Mouse (Mus musculus) retina, adult 2 months (tissue): Measurements from ENCODE around the gene Jph4.
A peak's percentile ranks its signal among the peaks of the same experiment; 100 is the strongest.

Source experiments
- DNase-seq: peaks from one replicate; pipeline ENCODE4 v3.0.0-alpha.2; 2012; ENCODE audit warnings: low read depth, low spot score

The Jph4 gene

DNA sequence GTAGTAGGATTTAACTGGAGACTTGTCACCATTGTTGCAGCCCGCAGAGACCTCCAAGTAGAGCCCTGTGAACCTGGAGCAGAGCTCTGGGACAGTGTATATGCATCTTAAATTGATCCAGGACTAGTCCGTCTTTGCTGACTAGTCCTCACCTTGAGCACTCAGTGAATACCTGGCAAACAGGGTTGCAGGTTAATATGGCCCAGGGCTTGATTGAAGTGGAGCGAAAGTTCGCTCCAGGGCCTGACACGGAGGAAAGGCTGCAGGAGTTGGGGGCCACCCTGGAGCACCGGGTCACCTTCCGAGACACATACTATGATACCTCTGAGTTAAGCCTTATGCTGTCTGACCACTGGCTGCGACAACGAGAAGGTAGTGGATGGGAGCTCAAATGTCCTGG lies 21.5 kb downstream of the Jph4 start:
- DNase-seq = no peak

DNA sequence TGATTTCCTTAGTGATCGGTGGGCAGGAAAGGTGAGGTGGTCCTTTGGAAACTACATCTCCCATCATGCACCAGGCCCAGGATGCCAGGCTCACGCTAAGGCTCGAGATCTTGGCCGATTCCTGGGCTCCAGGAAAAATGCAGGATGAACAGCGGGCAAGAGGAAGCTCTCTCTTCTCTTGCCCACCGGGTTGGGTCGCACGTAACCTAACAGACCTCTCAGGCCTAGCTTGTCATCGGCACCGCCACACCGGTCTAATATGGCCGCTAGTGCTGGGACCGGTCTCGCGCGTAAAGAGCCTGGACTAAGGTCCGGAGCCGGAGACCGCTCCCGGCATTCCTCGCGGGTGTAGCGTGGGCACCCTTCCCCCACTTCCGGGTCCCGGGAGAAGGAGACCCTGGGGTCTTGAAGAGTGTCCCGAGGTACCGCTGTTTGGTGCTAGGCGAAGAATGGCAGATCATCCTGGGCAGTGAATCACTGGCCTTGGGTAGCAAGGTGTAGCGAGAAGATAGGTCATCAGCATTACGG lies 22.0 kb downstream of the Jph4 start, which contains the start of gene Thtpa:
TSS of gene Thtpa (plus strand) at position 81 of the 528 bp plus-strand sequence.
- peak; percentile 69 for DNase-seq

DNA sequence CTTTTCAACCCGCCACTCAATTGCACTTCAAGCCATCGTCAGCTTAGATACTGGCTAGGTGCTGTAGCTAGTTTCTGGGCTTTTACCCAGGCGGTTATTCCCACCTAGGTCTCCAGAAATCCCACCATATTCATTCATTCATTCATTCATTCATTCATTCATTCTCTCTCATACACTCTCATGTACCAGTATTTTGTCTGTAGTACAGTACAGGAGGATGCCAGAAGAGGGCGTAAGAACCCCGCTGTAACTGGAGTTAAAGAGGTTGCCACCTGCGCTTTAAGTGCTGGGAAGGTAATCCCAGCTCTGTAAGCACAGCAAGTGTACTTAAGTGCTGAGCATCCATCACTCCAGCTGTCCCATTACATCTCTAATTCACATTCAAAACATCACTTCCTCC lies 22.8 kb downstream of the Jph4 start:
- DNase-seq = no peak

DNA sequence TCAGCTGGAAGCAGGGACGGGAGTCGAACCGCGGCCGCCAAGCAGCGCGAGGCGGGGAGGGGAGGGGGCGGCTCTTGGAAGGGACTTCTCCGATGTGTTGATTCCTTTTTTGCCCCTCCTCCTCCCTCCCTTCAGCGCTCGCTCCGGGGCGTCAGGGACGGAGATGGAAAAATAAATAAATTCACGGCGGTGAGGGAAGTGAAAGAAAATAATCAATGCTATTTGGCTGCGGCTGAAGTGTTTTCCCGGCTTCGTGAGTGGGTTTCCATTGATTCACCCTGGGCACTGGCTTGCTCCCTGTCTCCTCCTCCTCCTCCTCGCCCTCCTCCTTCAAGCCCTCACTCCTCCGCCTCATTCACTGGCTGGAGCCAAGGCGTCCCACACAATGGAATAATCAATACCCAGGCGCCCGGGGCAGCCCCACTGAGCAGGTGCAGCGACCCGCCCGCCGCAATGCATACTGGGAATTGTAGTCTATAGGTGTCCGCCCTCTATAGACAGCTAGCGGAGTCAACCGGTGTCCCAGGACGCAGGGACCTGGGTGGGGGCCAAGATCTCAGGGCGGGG lies 24.6 kb downstream of the Jph4 start, which contains the start of gene Zfhx2:
TSS of gene Zfhx2 (minus strand) at position 314 of the 567 bp plus-strand sequence.
- DNase-seq = peak; percentile 84

DNA sequence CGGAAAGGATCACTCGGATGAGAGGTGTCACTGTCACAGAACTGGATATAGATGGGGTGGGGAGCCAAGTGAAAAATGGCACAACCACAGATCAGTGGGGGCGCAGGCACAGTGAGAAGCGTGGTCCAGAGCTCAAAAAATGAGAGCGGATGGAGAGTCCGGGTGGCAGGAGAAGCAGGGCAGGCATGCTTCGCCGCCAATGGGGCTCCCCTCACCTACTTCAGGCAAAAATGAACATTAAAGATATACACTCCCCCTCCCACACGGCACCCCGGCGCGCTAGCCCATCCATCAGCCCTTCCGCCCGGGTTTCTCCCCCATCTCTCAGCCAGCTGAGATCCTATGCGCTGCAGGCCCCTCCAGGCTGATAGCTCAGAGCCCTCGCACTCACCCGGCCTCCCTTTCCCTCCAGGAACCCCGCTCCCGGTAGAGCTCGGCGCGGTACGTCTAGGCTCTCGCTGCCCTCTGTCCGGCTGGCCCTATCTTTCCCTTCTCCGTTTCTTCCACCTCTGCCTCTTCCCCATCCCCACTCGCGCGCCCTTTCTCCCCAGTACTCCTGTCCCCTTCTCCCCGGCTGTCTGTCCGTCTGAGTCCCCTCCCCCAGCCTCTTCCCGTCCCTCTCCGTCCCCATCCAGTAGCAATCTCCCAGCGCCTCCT lies 25.4 kb downstream of the Jph4 start:
- DNase-seq = no peak

DNA sequence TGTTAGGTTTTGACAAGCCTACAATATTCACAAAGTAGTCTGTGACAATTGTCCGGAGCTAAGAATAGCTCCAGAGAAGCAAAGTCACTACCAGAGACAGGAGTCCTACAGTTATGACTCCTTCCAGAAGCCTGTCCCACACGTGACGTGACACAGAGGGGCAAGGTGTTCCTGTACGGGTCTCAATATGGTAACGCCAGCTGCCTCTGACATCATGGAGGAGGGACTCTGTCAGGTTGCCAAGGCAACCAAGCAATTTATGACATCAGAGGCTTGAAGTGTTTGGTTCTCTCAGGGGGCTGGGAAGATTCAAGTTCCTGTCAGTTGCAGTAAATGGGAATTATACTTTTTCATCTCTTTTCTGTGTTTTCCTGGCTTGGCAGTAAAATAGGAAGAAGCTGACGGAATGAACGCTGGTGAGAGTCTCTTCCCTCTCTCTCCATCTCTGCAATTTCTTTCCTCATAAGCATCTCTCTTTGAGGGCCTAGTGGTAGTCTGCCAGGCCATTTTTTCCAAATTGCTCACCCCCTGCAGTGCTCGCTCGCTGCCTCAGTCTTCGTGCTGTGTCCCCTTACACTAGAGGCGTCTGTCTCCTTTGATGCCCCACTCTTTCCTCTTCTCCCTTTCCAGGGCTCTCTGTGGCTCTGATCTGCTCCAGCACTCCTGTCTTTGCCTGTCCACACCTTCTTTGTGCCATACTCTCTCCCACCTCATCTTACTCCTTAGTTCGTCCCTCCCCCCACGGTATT lies 27.4 kb downstream of the Jph4 start:
- DNase-seq = no peak

DNA sequence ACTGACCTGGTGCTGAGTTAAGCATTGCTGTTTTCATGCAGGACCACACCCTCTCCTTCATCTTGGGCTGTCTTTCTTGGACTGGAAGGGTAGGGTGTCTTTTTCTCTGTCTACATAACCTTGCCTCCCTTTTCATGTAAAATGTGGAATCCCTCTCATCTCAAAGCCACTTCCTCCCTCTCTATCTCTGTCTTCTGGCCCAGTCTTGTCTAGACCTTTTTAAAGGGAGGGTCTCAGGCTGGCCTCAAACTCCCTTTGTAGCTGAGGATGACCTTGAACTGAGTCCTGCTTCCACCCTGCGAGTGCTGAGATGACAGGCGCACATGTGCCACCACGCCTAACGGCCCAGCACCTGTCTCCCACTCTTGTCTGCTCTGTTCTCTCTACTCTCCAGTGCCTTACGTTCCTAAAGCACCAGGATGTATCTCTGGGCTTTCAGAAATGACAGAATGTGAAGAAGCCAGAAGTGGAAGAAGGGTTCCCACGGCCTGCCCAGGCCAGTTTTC lies 30.7 kb downstream of the Jph4 start:
- DNase-seq = no peak

DNA sequence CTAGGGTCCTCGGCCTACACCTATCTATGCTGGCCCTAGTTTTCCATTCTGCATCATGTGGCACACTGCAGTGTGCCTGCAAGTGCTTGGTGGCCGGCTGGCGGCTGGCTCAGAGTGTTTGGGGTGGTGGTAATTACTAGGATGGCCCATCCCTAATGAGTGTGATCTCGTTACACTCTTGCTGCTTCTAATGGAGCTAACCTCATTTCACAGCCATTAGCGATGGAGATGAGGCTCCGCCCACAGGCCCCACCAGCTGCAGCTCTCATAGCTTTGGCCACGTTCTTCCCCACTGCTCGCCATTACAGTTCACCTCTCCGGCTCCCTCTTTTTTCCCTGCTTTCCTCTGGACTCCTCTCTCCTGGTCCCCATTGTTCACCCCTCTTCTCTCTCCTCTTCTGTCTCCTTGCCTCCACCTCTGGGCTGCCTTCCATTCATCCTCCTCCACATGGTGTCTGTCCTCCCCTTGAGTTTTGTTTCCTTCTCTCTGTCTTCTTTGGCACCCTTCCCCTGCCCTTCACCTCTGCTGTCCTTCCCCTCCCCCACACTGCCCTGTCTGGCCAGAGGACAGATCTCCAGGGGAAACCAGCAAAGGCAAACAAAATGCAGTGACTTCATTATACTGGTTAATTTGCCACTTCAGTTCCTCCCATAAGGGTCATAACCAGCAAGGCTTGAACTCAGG lies 31.3 kb downstream of the Jph4 start:
- DNase-seq = no peak

DNA sequence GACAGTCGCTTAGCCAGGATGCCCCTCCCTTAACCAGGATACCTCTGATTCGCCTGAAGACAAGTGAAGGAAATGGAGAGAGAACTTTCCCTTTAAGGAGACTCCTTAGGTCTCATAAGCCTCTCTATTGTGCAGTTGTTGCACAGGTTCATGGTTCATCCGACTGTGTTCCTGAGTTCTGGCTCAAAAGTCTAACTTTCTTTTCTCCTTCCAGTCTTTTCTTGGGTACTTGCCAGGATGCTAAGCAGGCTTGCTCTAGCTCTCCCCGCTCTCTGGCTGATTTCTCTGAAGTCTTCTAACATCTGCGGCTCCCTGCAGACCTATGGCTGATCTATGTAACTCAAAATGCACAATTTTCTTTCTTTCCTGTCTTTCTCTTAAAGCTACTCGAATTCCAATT lies 33.3 kb downstream of the Jph4 start:
- no peak for DNase-seq

DNA sequence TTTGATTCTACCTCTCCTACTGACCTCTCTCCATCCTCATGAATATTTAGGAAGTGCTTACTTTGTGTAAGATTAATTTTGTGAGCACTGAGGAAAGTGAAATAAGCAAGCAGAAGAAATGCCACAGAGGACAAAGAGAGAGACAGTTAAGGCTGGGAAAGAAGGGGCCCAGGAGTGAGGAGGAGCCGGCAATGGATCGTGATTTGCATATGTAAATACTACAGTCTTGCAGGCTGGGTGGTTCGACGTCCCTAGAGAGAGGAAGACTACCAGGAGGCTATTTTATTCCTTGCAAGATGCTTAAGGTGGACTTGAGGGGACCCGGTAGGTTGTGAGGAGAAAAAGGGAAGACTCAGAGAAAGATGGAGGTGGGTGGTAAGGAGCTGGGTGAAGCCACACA lies 35.6 kb downstream of the Jph4 start:
- no peak for DNase-seq

DNA sequence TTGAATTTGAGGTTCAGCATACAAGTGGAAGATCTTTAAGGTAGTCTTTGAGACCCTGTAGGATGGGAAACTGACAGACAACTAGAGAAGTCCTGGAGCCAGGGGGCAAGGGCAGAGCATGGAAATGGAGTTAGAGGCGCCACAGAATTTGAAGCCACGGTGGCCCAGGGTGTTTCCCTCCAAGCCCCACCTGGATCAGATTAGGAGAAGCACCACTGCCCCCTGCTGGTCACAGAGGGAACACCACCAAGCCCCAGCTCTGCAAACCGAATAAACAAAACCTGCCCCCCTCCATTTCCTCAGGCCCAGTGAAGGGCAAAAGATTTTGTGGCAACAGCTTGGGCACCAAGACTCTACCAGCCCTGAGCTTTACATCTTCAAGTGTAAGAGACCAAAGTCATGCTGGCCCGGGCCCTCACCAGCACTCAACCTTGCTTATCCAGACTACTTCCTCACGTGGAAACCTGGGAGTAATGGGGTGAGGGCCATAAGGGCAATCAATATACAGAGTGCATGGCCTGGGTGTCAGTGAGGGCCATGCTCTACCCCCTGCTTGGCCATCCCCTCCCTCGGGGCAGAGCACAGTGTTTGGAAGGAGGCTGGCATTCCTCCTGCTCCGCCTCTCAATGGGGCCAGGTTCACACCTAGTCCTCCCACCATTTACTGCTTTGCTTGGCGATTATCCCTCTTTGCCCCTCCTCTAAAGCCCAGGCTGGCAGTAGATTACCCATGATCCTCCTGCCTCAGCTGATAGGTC lies 37.3 kb downstream of the Jph4 start:
- DNase-seq = peak; percentile 59

DNA sequence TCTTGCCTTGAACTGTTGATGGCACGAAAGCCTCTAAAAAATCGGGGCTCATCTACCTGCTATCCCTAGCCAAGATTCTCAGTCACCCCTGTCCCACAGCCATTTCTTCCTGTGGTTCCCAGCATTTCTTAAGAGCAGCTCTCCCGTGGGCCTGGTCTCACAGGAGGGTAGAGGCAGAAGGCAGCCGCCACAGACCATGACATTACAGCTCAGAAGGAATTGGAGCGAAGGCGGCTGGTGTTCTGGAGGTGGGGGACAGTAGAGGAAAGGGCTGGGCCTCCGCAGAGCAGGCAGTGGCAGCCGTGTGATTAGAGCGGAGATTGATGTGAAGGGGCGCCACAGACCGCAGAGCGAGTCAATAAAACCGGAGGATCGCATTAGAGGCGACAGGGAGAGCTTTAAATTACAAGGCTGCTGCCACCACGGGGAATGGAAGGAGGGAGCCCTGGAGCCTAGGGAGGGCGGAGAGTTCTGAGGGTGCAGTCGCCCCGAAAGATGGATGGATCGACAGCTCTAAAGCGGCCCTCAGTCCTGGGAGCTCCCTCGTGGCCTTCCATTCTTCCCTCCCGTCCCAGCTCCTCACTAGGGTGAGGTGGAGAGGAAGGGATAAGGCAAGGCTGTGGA lies 38.3 kb downstream of the Jph4 start:
- no peak for DNase-seq

DNA sequence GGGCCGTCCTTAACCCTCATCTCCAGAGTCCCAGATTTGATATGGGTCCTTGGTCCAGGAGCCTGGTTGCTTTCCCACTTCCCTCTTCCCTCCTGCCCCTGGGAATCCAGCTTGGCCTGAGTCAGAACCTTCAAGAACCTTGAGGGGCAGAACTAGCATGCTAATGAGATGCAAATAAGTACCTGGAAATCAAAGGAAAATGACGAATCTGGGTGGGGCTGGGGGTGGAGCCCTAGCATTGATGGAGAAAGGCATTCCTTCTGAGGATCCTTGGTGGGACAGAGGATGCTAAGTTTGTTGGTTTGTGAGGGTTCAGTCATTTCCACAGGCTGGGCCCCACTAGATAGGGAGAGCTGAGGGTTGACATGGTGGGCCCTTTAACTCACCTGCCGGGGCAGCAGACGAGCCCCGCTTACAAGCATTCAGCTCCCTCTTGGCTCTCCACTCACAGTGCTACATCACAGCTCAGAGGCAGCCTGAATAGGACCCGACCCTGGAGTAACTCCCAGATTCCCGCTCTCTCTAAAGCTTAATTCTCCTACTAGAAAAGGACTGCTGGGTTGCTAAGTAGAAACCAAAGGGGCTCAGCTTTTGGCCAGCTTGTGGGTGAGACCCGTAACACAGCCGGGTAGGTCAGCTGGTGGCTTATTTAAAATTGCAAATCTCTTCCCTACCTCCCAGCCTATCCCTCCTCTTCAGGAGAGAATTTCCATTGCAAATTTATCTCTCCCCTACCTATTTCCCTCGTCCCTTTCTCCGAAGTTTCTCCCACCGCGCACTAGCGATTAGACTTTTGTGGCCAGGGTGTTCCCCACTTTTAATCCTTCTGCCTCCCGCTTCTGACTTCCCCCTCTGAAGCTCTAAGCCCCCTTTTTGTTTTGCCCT lies 39.0 kb downstream of the Jph4 start:
- no peak for DNase-seq

DNA sequence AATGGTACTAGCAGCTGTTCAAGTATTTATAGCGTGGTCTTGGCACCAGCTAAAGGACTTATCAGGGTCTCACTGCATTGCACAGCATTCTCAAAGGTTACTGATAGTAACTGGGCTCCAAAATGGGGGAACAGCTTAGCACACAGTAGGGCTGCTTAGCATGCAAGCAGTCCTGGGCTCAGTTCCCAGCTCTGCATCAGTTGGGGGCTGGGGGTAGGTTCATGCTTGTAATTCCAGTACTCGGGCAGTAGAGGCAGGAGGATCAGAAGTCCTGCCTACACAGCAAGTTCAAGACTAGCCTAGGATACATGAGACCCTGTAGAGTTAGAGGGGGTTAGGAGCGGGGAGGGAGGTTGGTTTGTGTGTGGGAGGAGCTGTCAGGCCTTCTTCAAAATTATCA lies 39.8 kb downstream of the Jph4 start:
- no peak for DNase-seq

DNA sequence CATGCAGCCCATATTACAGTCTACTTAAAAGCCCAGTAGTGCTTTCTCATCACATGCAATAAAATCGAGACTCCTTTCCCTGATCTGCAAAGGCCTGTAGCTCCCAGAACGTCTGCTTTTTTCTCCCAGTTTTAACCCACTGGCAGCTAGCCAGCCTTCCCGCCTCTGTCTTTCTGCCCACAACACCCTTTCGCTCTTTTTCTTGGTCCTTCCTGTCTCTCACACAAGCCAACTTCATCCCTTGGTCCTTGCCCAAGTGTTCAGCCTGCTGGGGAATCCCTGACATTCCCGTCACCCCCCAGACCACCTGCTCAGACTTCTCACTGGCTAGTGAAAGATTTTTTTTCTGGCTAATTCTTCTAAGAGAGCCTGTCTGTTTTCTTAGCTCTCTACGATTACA lies 40.5 kb downstream of the Jph4 start:
- DNase-seq = no peak

DNA sequence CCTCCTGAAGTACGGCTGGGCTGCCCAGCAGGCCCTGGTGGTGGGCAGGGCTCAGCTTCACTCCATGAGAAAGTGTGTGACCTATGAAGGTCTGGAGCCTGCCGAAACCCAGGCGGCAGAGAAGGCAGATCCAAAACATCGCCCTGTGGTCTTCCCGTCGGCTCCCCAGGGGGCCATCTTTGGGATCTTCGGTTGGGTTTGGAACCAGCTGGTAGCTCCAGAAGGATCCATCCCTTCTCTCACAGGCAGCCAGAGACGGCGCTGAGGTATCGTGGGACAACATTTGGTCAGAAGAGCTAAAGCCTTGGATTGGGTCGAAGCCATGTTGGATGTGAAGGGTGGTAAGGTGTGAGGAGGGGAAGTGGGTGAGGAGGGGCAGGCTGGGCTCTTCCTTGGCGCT lies 42.3 kb downstream of the Jph4 start:
- no peak for DNase-seq

DNA sequence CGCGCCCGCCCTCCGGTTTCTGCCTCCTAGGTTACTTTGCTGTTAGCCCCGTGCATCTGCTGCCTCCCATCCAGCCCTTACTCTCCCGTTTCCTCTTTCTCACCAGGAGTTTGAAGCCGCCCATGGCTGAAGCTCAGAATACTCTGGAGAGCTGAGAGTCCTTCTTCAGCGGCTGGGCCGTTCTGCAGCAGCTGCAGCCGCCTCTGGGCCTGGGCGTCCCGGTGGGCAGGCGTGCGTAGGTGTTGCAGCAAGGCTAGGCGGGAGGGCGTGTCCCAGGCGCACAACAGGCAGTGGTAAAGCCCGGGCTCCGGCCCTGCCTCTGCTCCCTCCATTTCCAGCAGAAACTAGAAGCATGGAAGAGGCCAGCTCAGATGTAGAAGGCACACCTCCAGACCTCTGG lies 45.0 kb downstream of the Jph4 start:
- DNase-seq = no peak

DNA sequence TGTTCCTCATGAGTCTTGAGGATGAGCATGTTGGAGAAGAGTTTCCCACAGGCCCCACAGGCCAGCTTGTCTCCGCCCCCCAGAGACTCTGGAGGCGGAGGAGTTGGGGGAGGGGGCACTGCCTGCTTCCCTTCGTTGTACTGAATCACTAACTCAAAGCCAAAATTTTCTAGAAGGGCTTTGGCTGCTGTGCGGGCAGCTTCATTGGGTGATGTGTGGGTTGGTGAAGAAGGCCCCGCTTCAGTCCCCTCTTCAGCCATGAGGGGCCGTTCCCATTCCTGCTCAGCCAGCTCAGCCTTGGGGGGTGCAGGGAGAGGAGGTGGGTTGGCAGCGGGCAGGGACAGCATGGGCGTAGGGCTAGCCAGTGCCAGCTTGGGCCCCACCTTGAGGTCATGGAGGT lies 50.7 kb downstream of the Jph4 start:
- DNase-seq = no peak

DNA sequence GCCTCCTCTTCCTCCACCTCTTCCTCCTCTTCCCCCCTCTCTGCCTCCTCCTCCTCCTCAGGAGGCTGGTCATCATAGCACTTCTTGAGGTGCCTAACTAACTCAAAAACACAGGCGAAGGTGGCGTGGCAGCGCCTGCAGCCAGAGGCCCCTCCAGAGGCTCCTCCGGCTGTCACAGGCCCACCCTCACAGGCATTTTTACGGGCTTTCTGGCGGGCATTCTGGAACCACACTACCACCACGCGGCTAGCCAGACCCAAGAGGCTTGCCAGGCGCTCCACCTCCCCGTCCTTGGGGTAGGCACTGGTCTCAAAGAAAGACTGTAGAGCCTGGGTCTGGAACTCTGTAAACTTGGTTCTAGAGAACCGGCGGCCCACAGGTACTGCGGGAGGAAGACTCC lies 51.3 kb downstream of the Jph4 start:
- no peak for DNase-seq
